Mouse (Mus musculus) limb, embryonic 14.5 days (tissue): Measurements from ENCODE around the gene Nudt8. TPM values are rescaled to one million over a fixed set of nuclear protein-coding genes. Genes with fewer than 3 reads are reported as not detected.

Experiments used
- ATAC-seq: fragments of 200-750 bp; cut with Nextera tagmentation; 2 replicates; pipeline ENCODE4 v1.8.0; 2017; ENCODE audit warnings: low read depth, moderate number of reproducible peaks, moderate TSS enrichment; ENCODE audit not compliant: low FRiP score
- DNase-seq: peaks from one replicate; pipeline ENCODE4 v3.0.0-alpha.2; 2015; ENCODE audit warnings: low spot score
- H3K27ac ChIP-seq: fragments of 300-500 bp; sonication (generic); replicated peaks from 2 replicates; pipeline ENCODE4 v1.5.1; 2014; ENCODE audit warnings: low read depth, mild to moderate bottlenecking, low read length, moderate library complexity, mixed read lengths
- H3K27me3 ChIP-seq: fragments of 300-500 bp; sonication (generic); 2 replicates; pipeline ENCODE4 v1.6.1; 2014; ENCODE audit warnings: low read length, mixed read lengths; ENCODE audit not compliant: control insufficient read depth, insufficient read depth
- H3K36me3 ChIP-seq: fragments of 300-500 bp; sonication (generic); 2 replicates; pipeline ENCODE4 v1.6.1; 2014; ENCODE audit warnings: mild to moderate bottlenecking, low read length, moderate library complexity, mixed read lengths; ENCODE audit not compliant: control insufficient read depth, insufficient read depth
- H3K4me1 ChIP-seq: fragments of 300-500 bp; sonication (generic); 2 replicates; pipeline ENCODE4 v1.6.1; 2014; ENCODE audit warnings: antibody characterized with exemption, low read length, mixed read lengths; ENCODE audit not compliant: control insufficient read depth, insufficient read depth
- H3K4me2 ChIP-seq: fragments of 300-500 bp; sonication (generic); replicated peaks from 2 replicates; pipeline ENCODE4 v1.6.1; 2014; ENCODE audit warnings: low read depth, mild to moderate bottlenecking, low read length, moderate library complexity; ENCODE audit not compliant: severe bottlenecking
- H3K4me3 ChIP-seq: fragments of 300-500 bp; sonication (generic); replicated peaks from 2 replicates; pipeline ENCODE4 v1.5.1; 2014; ENCODE audit warnings: low read length
- H3K9ac ChIP-seq: fragments of 300-500 bp; sonication (generic); 2 replicates; pipeline ENCODE4 v1.6.1; 2014; ENCODE audit warnings: mild to moderate bottlenecking, low read depth, low read length, moderate library complexity; ENCODE audit not compliant: severe bottlenecking
- H3K9me3 ChIP-seq: fragments of 300-500 bp; sonication (generic); 2 replicates; pipeline ENCODE4 v1.6.1; 2016; ENCODE audit warnings: low read length; ENCODE audit not compliant: control insufficient read depth
- POLR2A ChIP-seq: fragments of 200-500 bp; IDR thresholded peaks from 2 replicates; pipeline ENCODE4 v1.8.0; 2012; ENCODE audit warnings: inconsistent platforms, mild to moderate bottlenecking, moderate library complexity, borderline replicate concordance; ENCODE audit not compliant: insufficient read depth, insufficient read length; ENCODE audit errors: extremely low read depth
- WGBS: fragments of 180-500 bp; shearing (Covaris S2); extraction: QIAGEN DNeasy Blood & Tissue Kit; methylation state at CpG from one replicate; pipeline ENCODE4 v1.1.7; 2014; 5-methylcytosine and 5-hydroxymethylcytosine counted together
- polyA plus RNA-seq, 2 experiments: library from polyadenylated mRNA; depleted of rRNA in 1 of 2; stranded (reverse) in 1 of 2; unstranded in 1 of 2; fragments of >200 nt; fragmentation: Nextera tagmentation in 1 of 2; extraction: Ambion mirVana in 1 of 2; gene quantifications; 2 replicates each; pipeline versions ENCODE4 v1.2.1 to v1.2.3; 2012 to 2014

Gene Nudt8
- polyA plus RNA-seq, 2 experiments: 18.3 to 38.9 TPM

DNA sequence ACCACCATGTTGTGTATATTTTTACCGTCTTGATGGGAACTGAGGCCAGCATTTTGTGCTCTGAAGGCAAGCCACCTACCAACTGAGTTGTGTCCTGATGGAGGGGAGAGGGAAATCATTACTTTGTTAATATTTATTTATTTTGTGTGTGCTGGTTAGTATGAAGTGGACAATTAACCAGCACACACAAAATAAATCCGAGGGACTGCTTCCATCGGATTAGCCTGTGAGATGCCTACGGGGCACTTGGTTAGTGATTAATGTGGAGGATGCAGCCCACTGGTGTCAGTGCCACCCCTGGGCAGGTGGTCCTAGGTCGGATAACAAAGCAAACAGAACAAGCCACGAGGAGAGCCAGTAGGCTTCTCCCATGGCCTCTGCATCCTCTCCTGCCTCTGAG is 5.4 kb upstream of the Nudt8 start:
- no peak for ATAC-seq
- 74% methylated on average over 6 of the region's 6 CpGs for whole genome bisulfite sequencing

DNA sequence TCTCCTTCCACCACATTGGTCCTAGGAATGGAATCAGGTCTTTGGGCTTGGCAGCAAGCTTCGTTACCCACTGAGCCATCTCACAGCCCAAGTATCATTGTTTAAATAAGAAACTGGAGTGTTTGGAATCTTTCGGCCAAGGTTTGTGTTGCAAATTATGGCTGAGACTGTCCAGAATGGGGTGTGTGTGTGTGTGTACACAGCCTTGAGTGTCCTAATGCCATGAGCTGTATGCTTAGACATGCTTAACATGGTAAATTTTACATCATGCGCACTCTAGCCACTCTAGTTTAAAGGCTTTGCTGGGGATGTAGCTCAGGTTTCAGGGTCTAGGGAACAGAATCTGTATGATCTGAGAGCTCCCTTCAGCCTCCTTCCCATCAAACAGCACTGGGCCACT is 4.9 kb upstream of the Nudt8 start:
- WGBS: 91% methylated on average over 3 of the region's 3 CpGs
- no peak for TF ChIP-seq POLR2A

More for the DNA sequence above, 5.4 kb upstream of the Nudt8 start:
- H3K4me1 ChIP-seq: peaks cover 4% of the 10 kb centered on the region; the same call in 1 of the 2 replicates
- no peak overlapping the region for H3K9ac ChIP-seq
- no peak for DNase-seq
- no peak overlapping the region for H3K27ac ChIP-seq
- TF ChIP-seq POLR2A: no peak
- H3K9me3 ChIP-seq: no peaks in the 10 kb centered on the region
- no peak overlapping the region for H3K4me2 ChIP-seq
- no peak overlapping the region for H3K4me3 ChIP-seq
- no peaks in the 10 kb centered on the region for H3K27me3 ChIP-seq
- H3K36me3 ChIP-seq: no peaks in the 10 kb centered on the region

DNA sequence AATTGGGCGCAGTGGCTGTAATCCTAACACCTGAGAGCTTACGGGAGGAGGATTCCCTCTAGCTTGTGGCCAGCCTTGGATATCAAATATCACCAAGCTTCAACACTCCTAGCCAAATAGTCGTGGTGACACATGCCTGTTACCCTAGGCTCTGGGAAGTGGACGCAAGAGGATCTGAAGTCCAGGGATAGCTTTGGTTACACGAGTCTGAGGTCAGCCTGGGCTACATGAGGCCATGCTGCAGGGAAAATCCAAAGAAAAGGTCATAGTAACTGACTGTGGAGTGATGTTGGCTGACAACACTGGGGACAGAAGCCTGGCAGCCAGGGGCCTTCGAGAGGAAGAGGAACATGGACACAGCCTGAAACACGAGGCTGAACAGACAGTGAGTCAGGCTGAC is 4.3 kb upstream of the Nudt8 start:
- WGBS: 63% methylated on average over 7 of the region's 7 CpGs
- no peak for ATAC-seq
- DNase-seq: no peak
- no peak overlapping the region for H3K9ac ChIP-seq
- no peak overlapping the region for H3K27ac ChIP-seq
- no peaks in the 10 kb centered on the region for H3K9me3 ChIP-seq
- H3K4me3 ChIP-seq: no peak overlapping the region
- H3K4me2 ChIP-seq: no peak overlapping the region
- no peak for TF ChIP-seq POLR2A
- H3K36me3 ChIP-seq: no peaks in the 10 kb centered on the region
- H3K4me1 ChIP-seq: peaks cover 7% of the 10 kb centered on the region
- no peaks in the 10 kb centered on the region for H3K27me3 ChIP-seq

More for the DNA sequence above, 4.9 kb upstream of the Nudt8 start:
- Histone ChIP-seq H3K27ac (no peak overlapping the region), H3K9ac (no peak overlapping the region), H3K27me3 (no peaks in the 10 kb centered on the region), H3K9me3 (no peaks in the 10 kb centered on the region), H3K4me2 (no peak overlapping the region), H3K4me1 (peaks cover 4% of the 10 kb centered on the region; the same call in 1 of the 2 replicates), H3K4me3 (no peak overlapping the region), H3K36me3 (no peaks in the 10 kb centered on the region)
- ATAC-seq (no peak), DNase-seq (no peak)

DNA sequence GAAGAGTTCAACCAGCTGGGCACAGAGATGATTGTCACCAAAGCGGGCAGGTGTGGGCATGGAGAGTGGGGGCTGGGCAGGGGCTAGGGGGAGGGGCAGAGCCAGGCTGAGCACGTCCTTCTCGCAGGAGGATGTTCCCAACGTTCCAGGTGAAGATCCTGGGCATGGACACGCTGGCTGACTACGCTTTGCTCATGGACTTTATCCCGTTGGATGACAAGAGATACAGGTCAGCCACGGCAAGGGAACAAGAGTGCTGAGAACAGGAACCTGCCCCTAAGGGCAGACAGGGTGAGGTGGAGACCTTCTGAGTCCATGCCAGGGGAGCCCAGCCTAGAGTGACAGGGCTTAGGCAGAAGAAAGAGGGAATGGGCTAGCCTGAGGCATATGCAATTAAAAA is 3.6 kb upstream of the Nudt8 start:
- Histone ChIP-seq H3K4me3 (no peak overlapping the region), H3K9me3 (no peaks in the 10 kb centered on the region), H3K4me2 (no peak overlapping the region), H3K4me1 (peaks cover 12% of the 10 kb centered on the region), H3K27me3 (no peaks in the 10 kb centered on the region), H3K36me3 (no peaks in the 10 kb centered on the region), H3K9ac (no peak overlapping the region), H3K27ac (no peak overlapping the region)
- ATAC-seq: no peak
- TF ChIP-seq POLR2A: no peak
- DNase-seq: no peak
- 75% methylated on average over 8 of the region's 8 CpGs for WGBS

GRCm38 (mm10) chr19:3997231-3997630 is 3.1 kb upstream of the Nudt8 start:
- Histone ChIP-seq H3K9ac (no peak overlapping the region), H3K27me3 (no peaks in the 10 kb centered on the region), H3K4me3 (no peak overlapping the region), H3K36me3 (no peaks in the 10 kb centered on the region), H3K27ac (no peak overlapping the region), H3K4me1 (peaks cover 12% of the 10 kb centered on the region), H3K4me2 (no peak overlapping the region), H3K9me3 (no peaks in the 10 kb centered on the region)
- ATAC-seq (no peak), DNase-seq (no peak)
- no peak for TF ChIP-seq POLR2A
- WGBS: 64% methylated on average over 8 of the region's 8 CpGs

- no peak for ATAC-seq
- peaks cover 12% of the 10 kb centered on the region for H3K4me1 ChIP-seq
- no peak overlapping the region for H3K27ac ChIP-seq
- DNase-seq: no peak
- TF ChIP-seq POLR2A: no peak
- no peak overlapping the region for H3K4me2 ChIP-seq
- H3K36me3 ChIP-seq: no peaks in the 10 kb centered on the region
- no peak overlapping the region for H3K4me3 ChIP-seq
- no peaks in the 10 kb centered on the region for H3K27me3 ChIP-seq
- H3K9me3 ChIP-seq: no peaks in the 10 kb centered on the region
- no peak overlapping the region for H3K9ac ChIP-seq
- WGBS: 68% methylated on average over 8 of the region's 8 CpGs
Observed at GRCm38 (mm10) chr19:3998335-3998734, 2.0 kb upstream of the Nudt8 start.
